Mouse (Mus musculus) CH12.LX (cell line): ENCODE data around the gene Qrfp. TPM values are rescaled to one million over a fixed set of nuclear protein-coding genes. Genes with fewer than 3 reads are reported as not detected.

Experiments used
- DNase-seq: peaks from one replicate; pipeline ENCODE4 v3.0.0-alpha.2; 2013; ENCODE audit errors: extremely low read depth
- H3K27ac ChIP-seq: 2 replicates; pipeline ENCODE4 v1.5.1; 2012; ENCODE audit warnings: low read depth, mild to moderate bottlenecking, control low read depth, moderate library complexity; ENCODE audit not compliant: insufficient read depth
- H3K27me3 ChIP-seq: replicated peaks from 2 replicates; pipeline ENCODE3; 2012; ENCODE audit warnings: inconsistent platforms
- H3K36me3 ChIP-seq, 2 experiments: replicated peaks in 1 of 2; 2 replicates each; pipeline versions ENCODE3 to v1.6.1; 2012; ENCODE audit warnings: inconsistent platforms in 1 of 2, low read length in 1 of 2, mild to moderate bottlenecking in 1 of 2, mixed read lengths in 1 of 2, moderate library complexity in 1 of 2; ENCODE audit not compliant: control insufficient read depth in 1 of 2, insufficient read depth in 1 of 2
- H3K4me1 ChIP-seq, 2 experiments: 2 replicates each; pipeline ENCODE4 v1.6.1; 2012; ENCODE audit warnings: inconsistent platforms in 1 of 2, moderate library complexity in 1 of 2; ENCODE audit not compliant: insufficient read depth in 2 of 2, control insufficient read depth in 1 of 2
- H3K4me2 ChIP-seq: 2 replicates; pipeline ENCODE4 v1.6.1; 2012; ENCODE audit warnings: low read depth, mild to moderate bottlenecking, control low read depth; ENCODE audit not compliant: poor library complexity, insufficient read depth, severe bottlenecking
- H3K4me3 ChIP-seq, 3 experiments: fragments of 150-350 bp in 1 of 3; sonication (generic) in 1 of 3; replicated peaks in 1 of 3; 2 replicates each; pipeline versions ENCODE3 to v1.5.1; 2011 to 2012; ENCODE audit warnings: low read depth in 2 of 3, low read length in 2 of 3, mild to moderate bottlenecking in 2 of 3, moderate library complexity in 2 of 3, control low read depth in 1 of 3, improper control_type of control experiment in 1 of 3, inconsistent platforms in 1 of 3, mixed read lengths in 1 of 3; ENCODE audit not compliant: poor library complexity in 1 of 3
- H3K79me2 ChIP-seq: replicated peaks from 2 replicates; pipeline ENCODE4 v1.6.1; 2012; ENCODE audit warnings: mild to moderate bottlenecking, moderate library complexity; ENCODE audit not compliant: control insufficient read depth, poor library complexity, insufficient read depth, severe bottlenecking; ENCODE audit errors: extremely low read depth
- H3K9ac ChIP-seq: 2 replicates; pipeline ENCODE4 v1.6.1; 2012; ENCODE audit warnings: low read depth, mild to moderate bottlenecking, control low read depth, moderate library complexity; ENCODE audit not compliant: insufficient read depth
- H3K9me3 ChIP-seq: replicated peaks from 2 replicates; pipeline ENCODE3; 2012; ENCODE audit warnings: low read length, inconsistent platforms, mixed read lengths
- CTCF ChIP-seq, 2 experiments: IDR thresholded peaks in 1 of 2; conservative IDR thresholded peaks in 1 of 2; 2 replicates each; pipeline ENCODE4 v1.5.1; 2011 to 2012; ENCODE audit warnings: low read depth in 2 of 2, low read length in 2 of 2, improper control_type of control experiment in 1 of 2, inconsistent platforms in 1 of 2, mild to moderate bottlenecking in 1 of 2, moderate library complexity in 1 of 2
- E2F4 ChIP-seq: IDR thresholded peaks from 2 replicates; pipeline ENCODE4 v1.6.1; 2011; ENCODE audit warnings: low read depth, low read length, improper control_type of control experiment; ENCODE audit not compliant: insufficient replicate concordance
- ELF1 ChIP-seq: IDR thresholded peaks from 2 replicates; pipeline ENCODE4 v1.6.1; 2014; ENCODE audit warnings: low read depth, mild to moderate bottlenecking, inconsistent platforms, low read length, improper control_type of control experiment
- EP300 ChIP-seq: IDR thresholded peaks from 2 replicates; pipeline ENCODE4 v1.6.1; 2011; ENCODE audit warnings: low read length, improper control_type of control experiment
- GABPA ChIP-seq: IDR thresholded peaks from 2 replicates; pipeline ENCODE4 v1.6.1; 2012; ENCODE audit warnings: low read depth, low read length, improper control_type of control experiment, inconsistent platforms; ENCODE audit not compliant: insufficient replicate concordance
- IRF4 ChIP-seq: IDR thresholded peaks from 2 replicates; pipeline ENCODE4 v1.6.1; 2014; ENCODE audit warnings: low read depth, mild to moderate bottlenecking, inconsistent platforms, low read length, improper control_type of control experiment
- JUND ChIP-seq: conservative IDR thresholded peaks from 2 replicates; pipeline ENCODE4 v1.6.1; 2011; ENCODE audit warnings: low read depth, low read length, improper control_type of control experiment
- KAT2A ChIP-seq: IDR thresholded peaks from 2 replicates; pipeline ENCODE4 v1.6.1; 2012; ENCODE audit warnings: low read length, improper control_type of control experiment, inconsistent platforms; ENCODE audit not compliant: insufficient replicate concordance
- MAFK ChIP-seq: IDR thresholded peaks from 2 replicates; pipeline ENCODE4 v1.6.1; 2011; ENCODE audit warnings: low read length, improper control_type of control experiment; ENCODE audit not compliant: insufficient replicate concordance
- MAX ChIP-seq: IDR thresholded peaks from 2 replicates; pipeline ENCODE4 v1.6.1; 2011; ENCODE audit warnings: low read length, improper control_type of control experiment
- MEF2A ChIP-seq: IDR thresholded peaks from 2 replicates; pipeline ENCODE4 v1.6.1; 2014; ENCODE audit warnings: low read depth, mild to moderate bottlenecking, inconsistent platforms, low read length, improper control_type of control experiment, borderline replicate concordance
- MXI1 ChIP-seq: IDR thresholded peaks from 2 replicates; pipeline ENCODE4 v1.6.1; 2011; ENCODE audit warnings: mild to moderate bottlenecking, low read depth, low read length, improper control_type of control experiment
- NELFE ChIP-seq: IDR thresholded peaks from 2 replicates; pipeline ENCODE4 v1.6.1; 2011; ENCODE audit warnings: low read depth, low read length, improper control_type of control experiment
- NRF1 ChIP-seq: IDR thresholded peaks from 2 replicates; pipeline ENCODE4 v1.6.1; 2014; ENCODE audit warnings: low read depth, mild to moderate bottlenecking, inconsistent platforms, low read length, improper control_type of control experiment, moderate library complexity
- PAX5 ChIP-seq: IDR thresholded peaks from 2 replicates; pipeline ENCODE4 v1.6.1; 2012; ENCODE audit warnings: low read length, inconsistent platforms, mixed read lengths
- POLR2A ChIP-seq: IDR thresholded peaks from 2 replicates; pipeline ENCODE4 v1.6.1; 2011; ENCODE audit warnings: low read depth, mild to moderate bottlenecking, improper control_type of control experiment, low read length
- POLR2AphosphoS2 ChIP-seq: IDR thresholded peaks from 2 replicates; pipeline ENCODE4 v1.6.1; 2011; ENCODE audit warnings: low read depth, low read length, improper control_type of control experiment
- RAD21 ChIP-seq: IDR thresholded peaks from 2 replicates; pipeline ENCODE4 v1.6.1; 2011; ENCODE audit warnings: low read depth, mild to moderate bottlenecking, low read length, improper control_type of control experiment, moderate library complexity
- SMC3 ChIP-seq: IDR thresholded peaks from 2 replicates; pipeline ENCODE4 v1.6.1; 2011; ENCODE audit warnings: low read depth, low read length, improper control_type of control experiment
- TCF12 ChIP-seq: IDR thresholded peaks from 2 replicates; pipeline ENCODE4 v1.6.1; 2014; ENCODE audit warnings: low read depth, mild to moderate bottlenecking, inconsistent platforms, low read length, improper control_type of control experiment
- UBTF ChIP-seq: IDR thresholded peaks from 2 replicates; pipeline ENCODE4 v1.6.1; 2012; ENCODE audit warnings: low read depth, mild to moderate bottlenecking, inconsistent platforms, low read length, improper control_type of control experiment, moderate library complexity
- ZKSCAN1 ChIP-seq: IDR thresholded peaks from 2 replicates; pipeline ENCODE4 v1.6.1; 2012; ENCODE audit warnings: low read depth, inconsistent platforms, low read length, improper control_type of control experiment, borderline replicate concordance
- ZMIZ1 ChIP-seq: IDR thresholded peaks from 2 replicates; pipeline ENCODE4 v1.6.1; 2012; ENCODE audit warnings: low read depth, mild to moderate bottlenecking, inconsistent platforms, low read length, improper control_type of control experiment
- ZNF384 ChIP-seq: IDR thresholded peaks from 2 replicates; pipeline ENCODE4 v1.6.1; 2012; ENCODE audit warnings: low read depth, low read length, improper control_type of control experiment, inconsistent platforms
- dilution Hi-C: fragments of 300-500 bp; cut with MboI; formaldehyde crosslinking; loops from 2 replicates; pipeline ENCODE4 v1.14.3; 2020; ENCODE audit warnings: low sequenced_read_pairs; ENCODE audit not compliant: extremely low pct_unique_long_range_greater_than_20kb, extremely low pct_ligation_motif_present
- in situ Hi-C: fragments of 300-500 bp; cut with MboI; formaldehyde crosslinking; loops from 3 replicates; pipeline ENCODE4 v1.14.3; 2019; ENCODE audit warnings: low sequenced_read_pairs, low pct_ligation_motif_present, low pct_unique_long_range_greater_than_20kb, mixed read lengths
- polyA plus RNA-seq: library from polyadenylated mRNA; unstranded; fragments of >175 nt; gene quantifications from 2 replicates; pipeline ENCODE4 v1.2.1, GENCODE M21; 2012; ENCODE audit warnings: low read depth; ENCODE audit not compliant: insufficient read length
- total RNA-seq, 2 experiments: library from RNA; depleted of rRNA; stranded (reverse); fragments of 300-350 nt in 1 of 2; fragments of >200 nt in 1 of 2; gene quantifications; 2 replicates each; pipeline ENCODE4 v1.2.3; 2012 to 2014

Qrfp gene
- total and polyA plus RNA-seq, 3 experiments: not detected

DNA sequence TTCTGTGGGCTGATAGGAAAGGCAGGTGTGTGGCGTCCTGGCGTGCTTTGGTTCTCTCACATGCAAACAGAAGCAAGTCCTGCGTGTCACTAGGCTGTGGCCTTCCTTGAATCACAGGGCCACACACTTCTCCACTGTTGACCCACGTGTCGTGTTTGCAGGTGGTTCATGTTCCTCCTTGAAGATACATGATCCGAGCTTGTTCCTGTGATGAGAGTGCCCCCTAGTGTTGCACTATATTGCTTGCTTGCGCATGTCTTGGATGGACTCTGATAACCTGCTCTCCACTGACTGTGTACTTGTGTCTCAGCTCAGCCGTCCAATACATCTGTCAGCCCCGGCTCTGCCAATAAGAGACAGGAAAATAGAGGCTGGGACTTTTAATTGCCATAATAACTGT, 25.3 kb downstream of the Qrfp start (continued):
- peak; percentile 59; the same call in 1 of the 2 replicates for TF ChIP-seq MXI1
- 0 out of 2 replicates have a peak, but pooled peaks have one; percentile 7 for TF ChIP-seq IRF4
- no peak for TF ChIP-seq EP300
- no peak for TF ChIP-seq POLR2A
- TF ChIP-seq TCF12: no peak
- TF ChIP-seq MEF2A: no peak
- no peak for TF ChIP-seq ZMIZ1
- TF ChIP-seq PAX5: no peak
- no peak for TF ChIP-seq JUND
- no peak for TF ChIP-seq ZKSCAN1
- no peak for TF ChIP-seq POLR2AphosphoS2
- peak; percentile 88 for TF ChIP-seq RAD21
- TF ChIP-seq NRF1: peak; percentile 62
- TF ChIP-seq UBTF: no peak
- no peak for TF ChIP-seq E2F4
- no peak for TF ChIP-seq KAT2A
- no peak for TF ChIP-seq ELF1

DNA sequence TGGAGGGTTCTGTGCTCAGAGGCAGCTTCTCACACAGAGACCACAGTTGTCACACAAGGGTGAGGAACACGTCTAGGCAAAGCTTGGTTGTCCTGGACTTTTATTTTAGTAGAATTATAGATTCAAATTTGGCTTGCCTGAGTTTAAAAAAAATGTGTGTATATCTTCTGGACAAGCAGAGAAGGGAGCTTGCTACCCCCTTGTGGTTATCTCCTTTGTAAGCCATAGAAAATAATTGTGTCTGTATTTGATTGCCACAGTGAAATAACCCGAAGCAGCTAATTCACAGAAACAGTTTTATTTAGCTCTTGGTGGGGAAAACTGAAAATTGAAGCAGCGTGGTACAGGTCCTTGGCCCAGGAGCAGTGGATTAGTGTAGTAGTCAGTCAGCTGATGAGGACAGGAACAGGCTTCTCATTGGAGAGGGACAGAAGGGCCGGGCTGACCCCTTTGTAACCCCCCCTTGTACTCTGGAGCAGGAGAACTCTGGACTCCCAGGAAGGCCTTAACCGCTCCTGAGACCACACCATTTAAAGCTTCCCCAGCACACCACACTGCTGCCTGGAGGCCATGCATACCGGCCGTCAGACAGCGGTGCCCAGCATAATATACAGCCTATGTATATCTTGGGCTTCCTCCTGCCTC, 27.3 kb downstream of the Qrfp start:
- Histone ChIP-seq H3K9me3 (no peaks in the 10 kb centered on the region), H3K4me1 (peaks cover 0 to 10% of the 10 kb centered on the region in 2 experiments; a peak in 2 of 4 replicates), H3K36me3 (peaks cover 35 to 93% of the 10 kb centered on the region in 2 experiments), H3K4me2 (no peak overlapping the region)
- in situ Hi-C loops: loop anchor here (10.0 to 25.0 kb wide), 2 partner anchors 58 to 296 kb away; no protein-coding TSS in a partner anchor
- no peak for TF ChIP-seq ELF1
- TF ChIP-seq MAX: no peak
- no peak for TF ChIP-seq EP300
- TF ChIP-seq RAD21: no peak; the same call in 1 of the 2 replicates
- peak; percentile 29; the same call in 1 of the 2 replicates for TF ChIP-seq ZNF384
- TF ChIP-seq MAFK: no peak
- TF ChIP-seq SMC3: peak; percentile 3; the same call in 1 of the 2 replicates
- no peak for TF ChIP-seq ZMIZ1
- no peak for TF ChIP-seq GABPA
- no peak for TF ChIP-seq CTCF (conservative IDR thresholded peaks at IDR 0.05 in 1 of 2, IDR thresholded peaks at IDR 0.05 in 1 of 2; ENCODE audit: low read depth in 2 of 2, low read length in 2 of 2)
- TF ChIP-seq NELFE: no peak
- TF ChIP-seq, all 38 proteins: peak for 2
- Histone ChIP-seq H3K9ac (no peak overlapping the region), H3K4me3 (no peak overlapping the region), H3K27me3 (no peaks in the 10 kb centered on the region), H3K27ac (no peak overlapping the region), H3K79me2 (no peaks in the 10 kb centered on the region)
- dilution Hi-C loops: no loop called here
- DNase-seq: no peak
